Mouse (Mus musculus) limb, embryonic 10.5 days (tissue): ENCODE results near the gene 5330417H12Rik. TPM values are rescaled to one million over a fixed set of nuclear protein-coding genes. Genes with fewer than 3 reads are reported as not detected.
A peak's percentile ranks its signal among the peaks of the same experiment; 100 is the strongest.

Source experiments
- DNase-seq: peaks from one replicate; pipeline ENCODE4 v3.0.0-alpha.2; 2017; ENCODE audit warnings: low spot score
- H3K27ac ChIP-seq: fragments of 300-500 bp; sonication (generic); 2 replicates; pipeline ENCODE4 v1.5.1; 2016; ENCODE audit warnings: mild to moderate bottlenecking
- H3K27me3 ChIP-seq: fragments of 300-500 bp; sonication (generic); 2 replicates; pipeline ENCODE4 v1.6.1; 2016; ENCODE audit warnings: low read depth, mild to moderate bottlenecking; ENCODE audit not compliant: poor library complexity, severe bottlenecking
- H3K36me3 ChIP-seq: fragments of 300-500 bp; sonication (generic); 2 replicates; pipeline ENCODE4 v1.6.1; 2016; ENCODE audit warnings: mild to moderate bottlenecking, moderate library complexity
- H3K4me1 ChIP-seq: fragments of 300-500 bp; sonication (generic); 2 replicates; pipeline ENCODE4 v1.6.1; 2016
- H3K4me3 ChIP-seq: fragments of 300-500 bp; sonication (generic); 2 replicates; pipeline ENCODE4 v1.5.1; 2016; ENCODE audit warnings: mild to moderate bottlenecking, moderate library complexity
- H3K9me3 ChIP-seq: fragments of 300-500 bp; sonication (generic); replicated peaks from 2 replicates; pipeline ENCODE4 v1.6.1; 2016; ENCODE audit warnings: mild to moderate bottlenecking
- WGBS: fragments of 180-500 bp; shearing (Covaris S2); methylation state at CpG from one replicate; pipeline ENCODE4 v1.1.7; 2016; 5-methylcytosine and 5-hydroxymethylcytosine counted together
- polyA plus RNA-seq: library from polyadenylated mRNA; unstranded; fragments of >200 nt; fragmentation: Nextera tagmentation; extraction: Ambion mirVana; gene quantifications from 2 replicates; pipeline ENCODE4 v1.2.1, GENCODE M21; 2016

The 5330417H12Rik gene
- polyA plus RNA-seq, 1 experiment from 2014 or later, result not detected

GRCm38 (mm10) chr7:107651821-107652220 lies 26.9 kb upstream of the 5330417H12Rik start:
- DNase-seq, result no peak
- Histone ChIP-seq H3K36me3 (no peaks in the 10 kb centered on the region), H3K27me3 (no peaks in the 10 kb centered on the region), H3K4me1 (peaks cover 14% of the 10 kb centered on the region), H3K4me3 (no peak overlapping the region), H3K9me3 (no peaks in the 10 kb centered on the region), H3K27ac (no peak overlapping the region)
- WGBS, result 29% methylated on average over 1 of the region's 1 CpGs

DNA sequence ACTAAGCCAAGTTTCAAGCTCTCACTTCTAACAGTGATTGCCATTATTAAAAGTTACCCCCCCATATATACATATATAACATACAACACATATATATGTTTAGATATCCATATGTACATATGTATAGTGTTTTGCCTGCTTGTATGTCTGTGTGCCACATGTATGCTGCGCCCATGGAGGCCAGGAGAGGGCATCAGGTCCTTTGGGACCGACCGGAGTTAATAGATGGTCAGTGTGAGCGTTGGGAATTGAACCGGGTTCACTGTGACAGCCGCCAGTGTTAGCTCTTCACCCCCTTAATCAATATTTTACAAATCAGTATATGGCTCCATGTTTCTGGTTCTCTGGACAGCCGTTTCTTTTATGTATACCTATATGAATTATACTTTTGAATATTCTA lies 25.0 kb upstream of the 5330417H12Rik start:
- no peaks in the 10 kb centered on the region for H3K36me3 ChIP-seq
- no peak overlapping the region for H3K4me3 ChIP-seq
- H3K27me3 ChIP-seq, result no peaks in the 10 kb centered on the region
- DNase-seq, result no peak
- 0 out of 2 replicates have a peak, but pooled peaks cover under 1% of the 10 kb centered on the region for H3K9me3 ChIP-seq
- WGBS, result 89% methylated on average over 7 of the region's 7 CpGs
- no peak overlapping the region for H3K27ac ChIP-seq
- peaks cover 14% of the 10 kb centered on the region for H3K4me1 ChIP-seq

DNA sequence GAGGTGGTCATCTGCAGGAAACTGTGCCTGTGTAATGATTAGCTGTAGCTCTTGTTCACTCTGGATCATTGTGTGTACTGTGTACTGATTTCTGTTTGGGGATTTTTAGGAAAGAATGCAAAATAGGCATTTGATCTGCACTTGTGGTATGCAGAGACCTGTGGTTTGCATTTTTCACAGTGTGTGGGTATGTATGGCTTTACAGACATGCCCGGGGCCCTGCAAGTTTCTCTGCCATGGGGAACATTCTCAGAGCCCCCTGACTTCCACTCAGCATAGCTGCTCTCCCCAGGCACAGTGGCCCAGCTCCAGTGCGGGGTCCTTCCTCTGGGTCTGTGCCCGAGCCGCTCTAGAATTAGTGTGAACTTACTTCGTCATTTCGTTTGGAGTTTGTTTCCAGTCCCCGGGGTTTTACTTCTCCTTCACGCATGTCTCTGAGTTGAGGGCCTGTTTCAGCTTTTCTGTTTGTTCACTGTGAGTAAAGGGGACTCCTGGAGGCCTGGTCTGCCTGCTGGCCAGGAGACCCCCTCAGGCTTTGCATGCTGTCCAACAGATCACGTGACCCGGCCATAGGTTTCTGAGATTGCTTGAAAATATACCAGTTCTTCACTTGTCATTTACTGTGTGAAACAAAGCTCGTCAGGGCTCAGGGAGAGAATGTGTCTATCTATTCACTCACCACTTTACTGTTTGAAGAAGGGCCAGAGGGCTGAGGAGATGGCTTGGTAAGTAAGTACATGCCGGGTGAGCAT lies 24.2 kb upstream of the 5330417H12Rik start:
- Histone ChIP-seq H3K4me1 (peaks cover 14% of the 10 kb centered on the region), H3K27me3 (no peaks in the 10 kb centered on the region), H3K9me3 (0 out of 2 replicates have a peak, but pooled peaks cover 4% of the 10 kb centered on the region), H3K27ac (no peak overlapping the region), H3K36me3 (no peaks in the 10 kb centered on the region), H3K4me3 (no peak overlapping the region)
- WGBS, result 88% methylated on average over 12 of the region's 12 CpGs
- DNase-seq, result no peak

DNA sequence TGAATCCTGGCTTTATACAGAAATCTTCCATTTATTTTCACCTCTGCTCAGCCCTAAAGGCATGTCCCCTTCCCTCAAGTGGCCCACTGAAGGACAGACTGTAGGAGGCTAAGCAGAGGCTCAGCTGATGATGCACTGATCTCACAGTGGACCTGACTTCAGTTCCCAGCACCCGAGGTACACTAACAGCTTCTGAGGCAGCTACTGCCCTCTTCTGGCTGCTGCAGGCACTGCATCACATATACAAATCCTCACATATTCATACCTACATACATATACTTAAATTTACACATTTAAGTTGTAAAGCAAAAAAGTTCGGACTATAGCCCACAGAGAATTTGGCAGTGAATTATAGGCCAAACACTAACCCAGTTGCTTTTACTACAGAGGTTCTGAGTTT lies 20.0 kb upstream of the 5330417H12Rik start:
- H3K4me1 ChIP-seq, result no peaks in the 10 kb centered on the region
- no peak overlapping the region for H3K27ac ChIP-seq
- 87% methylated on average over 2 of the region's 2 CpGs for WGBS
- no peak for DNase-seq
- H3K27me3 ChIP-seq, result no peaks in the 10 kb centered on the region
- no peaks in the 10 kb centered on the region for H3K36me3 ChIP-seq
- H3K4me3 ChIP-seq, result no peak overlapping the region
- 0 out of 2 replicates have a peak, but pooled peaks cover 4% of the 10 kb centered on the region for H3K9me3 ChIP-seq

DNA sequence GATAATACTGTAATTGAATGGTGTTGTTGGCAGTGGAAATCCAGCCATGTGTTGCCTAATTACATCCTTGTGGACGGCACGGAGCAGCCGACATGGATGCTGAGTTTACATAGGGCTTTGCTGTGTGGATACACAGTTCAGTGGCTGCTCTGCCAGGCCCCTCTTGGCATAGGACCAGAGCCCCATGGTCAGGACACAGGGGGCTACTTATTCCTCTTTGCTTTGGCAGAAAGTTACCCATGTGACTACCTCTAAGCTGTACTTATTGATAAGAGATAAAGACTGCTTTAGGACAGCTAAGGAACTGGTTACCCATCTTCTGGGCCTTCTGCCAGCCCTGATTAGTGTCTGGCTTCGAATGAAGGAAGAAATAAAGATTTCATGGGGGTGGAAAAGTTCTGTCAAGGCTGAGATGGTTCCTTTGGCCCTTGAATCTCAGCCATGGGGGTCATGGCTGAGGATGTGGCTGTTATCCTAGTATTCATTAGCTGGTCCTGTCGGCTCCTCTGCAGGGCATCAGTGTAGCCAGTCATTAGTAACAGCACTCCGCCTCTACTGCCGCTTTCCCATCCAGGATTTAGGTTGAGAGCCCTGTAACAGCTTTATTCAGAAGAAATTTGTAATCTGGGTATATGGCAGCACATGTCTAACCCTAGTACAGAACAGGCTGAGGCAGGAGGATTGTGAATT lies 17.8 kb upstream of the 5330417H12Rik start:
- no peaks in the 10 kb centered on the region for H3K4me1 ChIP-seq
- H3K4me3 ChIP-seq, result no peak overlapping the region
- no peak overlapping the region for H3K27ac ChIP-seq
- H3K9me3 ChIP-seq, result 0 out of 2 replicates have a peak, but pooled peaks cover 4% of the 10 kb centered on the region
- WGBS, result 84% methylated on average over 7 of the region's 7 CpGs
- no peaks in the 10 kb centered on the region for H3K36me3 ChIP-seq
- DNase-seq, result no peak
- H3K27me3 ChIP-seq, result no peaks in the 10 kb centered on the region

GRCm38 (mm10) chr7:107638026-107638425 lies 13.1 kb upstream of the 5330417H12Rik start:
- DNase-seq, result no peak
- Histone ChIP-seq H3K9me3 (no peaks in the 10 kb centered on the region), H3K27ac (no peak overlapping the region), H3K4me3 (no peak overlapping the region), H3K36me3 (no peaks in the 10 kb centered on the region), H3K4me1 (no peaks in the 10 kb centered on the region), H3K27me3 (no peaks in the 10 kb centered on the region)
- WGBS, result 88% methylated on average over 5 of the region's 5 CpGs

GRCm38 (mm10) chr7:107637398-107637797 lies 12.4 kb upstream of the 5330417H12Rik start:
- Histone ChIP-seq H3K27ac (no peak overlapping the region), H3K36me3 (no peaks in the 10 kb centered on the region), H3K9me3 (no peaks in the 10 kb centered on the region), H3K4me3 (no peak overlapping the region), H3K27me3 (no peaks in the 10 kb centered on the region), H3K4me1 (no peaks in the 10 kb centered on the region)
- DNase-seq, result no peak
- WGBS, result 89% methylated on average over 7 of the region's 7 CpGs

DNA sequence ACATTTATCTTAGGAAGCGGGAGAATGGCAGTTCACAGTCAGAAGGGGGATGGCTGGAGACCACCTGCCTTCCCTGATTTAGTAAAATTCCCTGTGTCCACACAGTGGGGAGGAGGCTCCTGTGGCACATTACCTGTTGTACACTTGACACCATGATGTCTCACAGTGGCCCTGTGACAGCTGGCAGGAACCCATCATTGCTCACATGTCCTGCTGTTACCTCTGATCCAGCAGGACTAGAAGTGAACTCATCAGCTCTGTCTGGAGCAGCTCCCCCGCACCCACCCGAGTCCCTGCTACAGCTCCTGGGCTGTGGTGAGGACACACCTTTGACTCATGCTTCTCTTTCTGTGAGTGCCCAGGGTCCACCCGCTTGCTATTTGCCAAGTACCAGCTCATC lies 8.2 kb upstream of the 5330417H12Rik start:
- Histone ChIP-seq H3K9me3 (no peaks in the 10 kb centered on the region), H3K36me3 (no peaks in the 10 kb centered on the region), H3K27me3 (no peaks in the 10 kb centered on the region), H3K4me1 (no peaks in the 10 kb centered on the region), H3K4me3 (no peak overlapping the region), H3K27ac (no peak overlapping the region)
- no peak for DNase-seq
- 94% methylated on average over 4 of the region's 4 CpGs for WGBS

GRCm38 (mm10) chr7:107628383-107628782 lies 3.4 kb upstream of the 5330417H12Rik start:
- Histone ChIP-seq H3K27ac (no peak overlapping the region), H3K4me3 (no peak overlapping the region), H3K4me1 (no peaks in the 10 kb centered on the region), H3K9me3 (no peaks in the 10 kb centered on the region), H3K27me3 (no peaks in the 10 kb centered on the region), H3K36me3 (no peaks in the 10 kb centered on the region)
- DNase-seq, result no peak

- no peak for DNase-seq
- no peak overlapping the region for H3K4me3 ChIP-seq
- H3K27me3 ChIP-seq, result no peaks in the 10 kb centered on the region
- H3K4me1 ChIP-seq, result no peaks in the 10 kb centered on the region
- H3K27ac ChIP-seq, result no peak overlapping the region
- H3K36me3 ChIP-seq, result no peaks in the 10 kb centered on the region
- H3K9me3 ChIP-seq, result no peaks in the 10 kb centered on the region
- WGBS, result 82% methylated on average over 6 of the region's 6 CpGs
These were observed 820 bp upstream of the 5330417H12Rik start for GRCm38 (mm10) chr7:107625781-107626180.

DNA sequence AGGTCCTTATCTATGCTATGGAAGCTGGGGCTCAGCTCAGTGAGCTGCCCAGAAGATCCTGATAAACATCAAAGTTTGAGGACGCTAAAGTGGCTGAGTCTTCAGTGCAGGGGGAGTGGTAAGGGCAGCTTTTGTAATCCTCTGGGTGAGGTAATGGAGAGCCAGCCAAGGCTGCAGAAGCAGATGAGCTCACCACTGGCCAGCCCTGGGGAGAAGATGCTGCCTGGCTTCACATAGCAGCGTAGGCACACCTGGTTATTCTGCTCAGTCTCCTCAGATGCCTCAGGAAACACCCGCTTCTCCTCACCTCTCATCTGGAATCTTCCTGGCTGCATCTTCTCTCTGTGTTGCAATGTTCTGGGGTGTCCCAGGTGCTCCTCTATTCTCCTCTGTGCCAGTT lies 529 bp downstream of the 5330417H12Rik start:
- no peaks in the 10 kb centered on the region for H3K36me3 ChIP-seq
- peaks cover 10% of the 10 kb centered on the region for H3K4me1 ChIP-seq
- no peaks in the 10 kb centered on the region for H3K27me3 ChIP-seq
- H3K27ac ChIP-seq, result no peak overlapping the region
- WGBS, result 59% methylated on average over 3 of the region's 3 CpGs
- H3K4me3 ChIP-seq, result no peak overlapping the region
- H3K9me3 ChIP-seq, result no peaks in the 10 kb centered on the region
- DNase-seq, result no peak

GRCm38 (mm10) chr7:107620137-107620536 lies 4.8 kb downstream of the 5330417H12Rik start:
- DNase-seq, result no peak
- Histone ChIP-seq H3K9me3 (no peaks in the 10 kb centered on the region), H3K4me1 (peaks cover 27% of the 10 kb centered on the region), H3K36me3 (no peaks in the 10 kb centered on the region), H3K4me3 (no peak overlapping the region), H3K27me3 (no peaks in the 10 kb centered on the region), H3K27ac (0 out of 2 replicates have a peak overlapping the region, but pooled peaks have one; percentile 58)
- 86% methylated on average over 3 of the region's 3 CpGs for WGBS

GRCm38 (mm10) chr7:107619225-107619624 lies 5.7 kb downstream of the 5330417H12Rik start:
- Histone ChIP-seq H3K27me3 (no peaks in the 10 kb centered on the region), H3K4me3 (no peak overlapping the region), H3K36me3 (no peaks in the 10 kb centered on the region), H3K9me3 (no peaks in the 10 kb centered on the region), H3K27ac (peak overlapping the region; percentile 58), H3K4me1 (peaks cover 27% of the 10 kb centered on the region)
- 48% methylated on average over 4 of the region's 4 CpGs for WGBS
- DNase-seq, result peak; percentile 47
